Mouse (Mus musculus) kidney, embryonic 14.5 days (tissue): Measurements from ENCODE around the gene L1cam. TPM values are rescaled to one million over a fixed set of nuclear protein-coding genes. Genes with fewer than 3 reads are reported as not detected.
A peak's percentile ranks its signal among the peaks of the same experiment; 100 is the strongest.

Experiments
- ATAC-seq: fragments of 200-750 bp; cut with Nextera tagmentation; 2 replicates; pipeline ENCODE4 v1.8.0; 2017; ENCODE audit warnings: moderate number of reproducible peaks, mild to moderate bottlenecking, moderate TSS enrichment, moderate library complexity; ENCODE audit not compliant: low FRiP score, low TSS enrichment
- H3K27ac ChIP-seq: fragments of 300-500 bp; sonication (generic); 2 replicates; pipeline ENCODE4 v1.5.1; 2014; ENCODE audit warnings: low read depth, mild to moderate bottlenecking, low read length, moderate library complexity, mixed read lengths
- H3K27me3 ChIP-seq: fragments of 300-500 bp; sonication (generic); 2 replicates; pipeline ENCODE4 v1.6.1; 2014; ENCODE audit warnings: mild to moderate bottlenecking, low read length; ENCODE audit not compliant: control insufficient read depth, insufficient read depth
- H3K36me3 ChIP-seq: fragments of 300-500 bp; sonication (generic); 2 replicates; pipeline ENCODE4 v1.6.1; 2014; ENCODE audit warnings: low read length, mixed read lengths; ENCODE audit not compliant: control insufficient read depth, insufficient read depth
- H3K4me1 ChIP-seq: fragments of 300-500 bp; sonication (generic); 2 replicates; pipeline ENCODE4 v1.6.1; 2014; ENCODE audit warnings: low read length, mixed read lengths; ENCODE audit not compliant: control insufficient read depth, insufficient read depth
- H3K4me2 ChIP-seq: fragments of 300-500 bp; sonication (generic); replicated peaks from 2 replicates; pipeline ENCODE4 v1.6.1; 2014; ENCODE audit warnings: low read depth, mild to moderate bottlenecking, low read length
- H3K4me3 ChIP-seq: fragments of 300-500 bp; sonication (generic); 2 replicates; pipeline ENCODE4 v1.5.1; 2014; ENCODE audit warnings: mild to moderate bottlenecking, low read length
- H3K9ac ChIP-seq: fragments of 300-500 bp; sonication (generic); 2 replicates; pipeline ENCODE4 v1.6.1; 2014; ENCODE audit warnings: low read depth, mild to moderate bottlenecking, low read length, moderate library complexity
- H3K9me3 ChIP-seq: fragments of 300-500 bp; sonication (generic); 2 replicates; pipeline ENCODE4 v1.6.1; 2016; ENCODE audit warnings: low read length; ENCODE audit not compliant: control insufficient read depth
- WGBS: fragments of 180-500 bp; shearing (Covaris S2); extraction: QIAGEN DNeasy Blood & Tissue Kit; methylation state at CpG from one replicate; pipeline ENCODE4 v1.1.7; 2014; 5-methylcytosine and 5-hydroxymethylcytosine counted together
- polyA plus RNA-seq: library from polyadenylated mRNA; unstranded; fragments of >200 nt; fragmentation: Nextera tagmentation; extraction: Ambion mirVana; gene quantifications from 2 replicates; pipeline ENCODE4 v1.2.1, GENCODE M21; 2014

L1cam gene
- polyA plus RNA-seq, 1 experiment from 2014 or later: 6.1 TPM

GRCm38 (mm10) chrX:73867852-73868251 is 28.1 kb downstream of the L1cam start:
- H3K27me3 ChIP-seq: no peaks in the 10 kb centered on the region
- no peaks in the 10 kb centered on the region for H3K9me3 ChIP-seq
- H3K9ac ChIP-seq: no peak overlapping the region
- H3K4me2 ChIP-seq: no peak overlapping the region
- WGBS: 70% methylated on average over 1 of the region's 1 CpGs
- H3K27ac ChIP-seq: no peak overlapping the region
- H3K4me3 ChIP-seq: no peak overlapping the region
- no peak for ATAC-seq
- H3K4me1 ChIP-seq: no peaks in the 10 kb centered on the region
- no peaks in the 10 kb centered on the region for H3K36me3 ChIP-seq

GRCm38 (mm10) chrX:73867256-73867655 is 28.6 kb downstream of the L1cam start:
- Histone ChIP-seq H3K9ac (no peak overlapping the region), H3K9me3 (no peaks in the 10 kb centered on the region), H3K27ac (no peak overlapping the region), H3K4me2 (no peak overlapping the region), H3K36me3 (no peaks in the 10 kb centered on the region), H3K4me1 (no peaks in the 10 kb centered on the region), H3K27me3 (no peaks in the 10 kb centered on the region), H3K4me3 (no peak overlapping the region)
- ATAC-seq: no peak
- WGBS: 39% methylated on average over 3 of the region's 3 CpGs

GRCm38 (mm10) chrX:73864692-73865091 is 31.2 kb downstream of the L1cam start:
- H3K27ac ChIP-seq: no peak overlapping the region
- no peaks in the 10 kb centered on the region for H3K36me3 ChIP-seq
- H3K4me1 ChIP-seq: no peaks in the 10 kb centered on the region
- H3K4me2 ChIP-seq: no peak overlapping the region
- no peaks in the 10 kb centered on the region for H3K9me3 ChIP-seq
- H3K9ac ChIP-seq: no peak overlapping the region
- no peaks in the 10 kb centered on the region for H3K27me3 ChIP-seq
- no peak for ATAC-seq
- WGBS: 64% methylated on average over 3 of the region's 3 CpGs
- H3K4me3 ChIP-seq: no peak overlapping the region

- no peak overlapping the region for H3K27ac ChIP-seq
- H3K4me3 ChIP-seq: no peak overlapping the region
- 79% methylated on average over 3 of the region's 3 CpGs for WGBS
- no peaks in the 10 kb centered on the region for H3K9me3 ChIP-seq
- no peak overlapping the region for H3K4me2 ChIP-seq
- ATAC-seq: no peak
- no peaks in the 10 kb centered on the region for H3K27me3 ChIP-seq
- H3K36me3 ChIP-seq: no peaks in the 10 kb centered on the region
- no peak overlapping the region for H3K9ac ChIP-seq
- H3K4me1 ChIP-seq: no peaks in the 10 kb centered on the region
These were observed 40.9 kb downstream of the L1cam start for GRCm38 (mm10) chrX:73855087-73855408.

DNA sequence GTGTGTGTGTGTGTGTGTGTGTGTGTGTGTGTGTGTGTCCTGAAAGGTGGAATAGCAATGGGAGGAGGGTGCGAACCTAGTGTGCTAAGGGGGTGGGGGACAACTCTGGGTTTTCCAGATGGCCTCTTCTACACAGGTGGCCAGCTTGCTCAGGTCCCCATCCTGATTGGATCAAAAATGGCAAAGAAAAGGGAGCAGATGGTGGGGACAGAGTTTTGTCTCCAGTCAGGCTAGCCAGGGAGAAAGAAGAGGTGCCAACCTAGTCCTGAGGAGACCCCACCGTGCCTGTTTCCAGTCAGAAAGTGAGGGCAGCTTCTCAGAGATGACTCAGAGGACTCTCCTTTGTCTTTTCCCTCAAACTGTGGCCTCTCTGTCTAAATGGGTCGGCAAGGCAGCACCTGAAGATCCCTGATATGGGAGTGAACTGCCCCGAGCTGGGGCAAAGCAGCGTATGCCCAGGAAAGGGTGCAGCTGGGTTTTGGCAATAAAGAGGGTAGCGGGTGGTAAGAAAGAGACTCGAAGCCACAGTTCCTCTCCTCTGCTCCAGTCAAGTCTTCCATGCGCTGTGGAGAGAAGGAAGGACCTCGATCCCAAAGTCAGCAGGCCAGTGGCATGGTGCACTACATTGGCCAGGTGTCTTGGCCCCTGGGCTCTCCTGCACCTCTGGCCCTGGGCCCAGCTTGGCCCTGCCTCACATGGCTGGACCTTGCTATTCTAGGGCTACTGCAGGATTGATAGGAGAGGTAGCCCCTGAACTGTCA is 41.4 kb downstream of the L1cam start:
- whole genome bisulfite sequencing: 91% methylated on average over 9 of the region's 9 CpGs
- no peak overlapping the region for H3K4me2 ChIP-seq
- no peak overlapping the region for H3K4me3 ChIP-seq
- ATAC-seq: no peak
- H3K36me3 ChIP-seq: no peaks in the 10 kb centered on the region
- no peak overlapping the region for H3K9ac ChIP-seq
- no peaks in the 10 kb centered on the region for H3K27me3 ChIP-seq
- no peak overlapping the region for H3K27ac ChIP-seq
- no peaks in the 10 kb centered on the region for H3K4me1 ChIP-seq
- no peaks in the 10 kb centered on the region for H3K9me3 ChIP-seq

GRCm38 (mm10) chrX:73836691-73837090 is 59.2 kb downstream of the L1cam start:
- no peak overlapping the region for H3K4me2 ChIP-seq
- H3K4me3 ChIP-seq: no peak overlapping the region
- no peak overlapping the region for H3K9ac ChIP-seq
- no peaks in the 10 kb centered on the region for H3K27me3 ChIP-seq
- H3K9me3 ChIP-seq: no peaks in the 10 kb centered on the region
- H3K4me1 ChIP-seq: no peaks in the 10 kb centered on the region
- WGBS: 76% methylated on average over 3 of the region's 3 CpGs
- no peak overlapping the region for H3K27ac ChIP-seq
- no peak for ATAC-seq
- H3K36me3 ChIP-seq: no peaks in the 10 kb centered on the region

GRCm38 (mm10) chrX:73835731-73836130 is 60.2 kb downstream of the L1cam start:
- H3K4me1 ChIP-seq: no peaks in the 10 kb centered on the region
- H3K4me2 ChIP-seq: no peak overlapping the region
- 93% methylated on average over 1 of the region's 1 CpGs for WGBS
- H3K27me3 ChIP-seq: no peaks in the 10 kb centered on the region
- no peaks in the 10 kb centered on the region for H3K9me3 ChIP-seq
- H3K36me3 ChIP-seq: no peaks in the 10 kb centered on the region
- ATAC-seq: no peak
- no peak overlapping the region for H3K27ac ChIP-seq
- no peak overlapping the region for H3K4me3 ChIP-seq
- no peak overlapping the region for H3K9ac ChIP-seq

GRCm38 (mm10) chrX:73824185-73825151 is 71.4 kb downstream of the L1cam start, which contains the start of gene Pdzd4:
Gene Pdzd4 (minus strand): TSS chrX:73824969.
- no peaks in the 10 kb centered on the region for H3K36me3 ChIP-seq
- H3K4me3 ChIP-seq: peak within 1 kb of the TSS; percentile 57
- ATAC-seq: peak; percentile 85
- no peak within 1 kb of the TSS for H3K27ac ChIP-seq
- no peaks in the 10 kb centered on the region for H3K9me3 ChIP-seq
- H3K27me3 ChIP-seq: peaks cover 3% of the 10 kb centered on the region; the same call in 1 of the 2 replicates
- H3K4me1 ChIP-seq: no peaks in the 10 kb centered on the region
- peak within 1 kb of the TSS; percentile 72 for H3K9ac ChIP-seq
- H3K4me2 ChIP-seq: peak within 1 kb of the TSS; percentile 74
- 22% methylated on average over 73 of the region's 84 CpGs for WGBS

- WGBS: 14% methylated on average over 17 of the region's 17 CpGs
- H3K9ac ChIP-seq: peak overlapping the region; percentile 72; the same call in 1 of the 2 replicates
- peak; percentile 43 for ATAC-seq
These were observed 72.2 kb downstream of the L1cam start for GRCm38 (mm10) chrX:73823747-73824146.

More at GRCm38 (mm10) chrX:73823747-73824146, 72.2 kb downstream of the L1cam start:
- H3K36me3 ChIP-seq: no peaks in the 10 kb centered on the region
- peaks cover 3% of the 10 kb centered on the region; the same call in 1 of the 2 replicates for H3K27me3 ChIP-seq
- H3K9me3 ChIP-seq: no peaks in the 10 kb centered on the region
- H3K4me3 ChIP-seq: peak overlapping the region; percentile 57
- H3K4me2 ChIP-seq: peak overlapping the region; percentile 74
- no peak overlapping the region for H3K27ac ChIP-seq
- H3K4me1 ChIP-seq: no peaks in the 10 kb centered on the region
